Comparison of ENCODE assay signal across 11 mouse cellular contexts in genomic region chr4:154854676-154855345, GRCm38 (mm10). TPM values are rescaled to one million over a fixed set of nuclear protein-coding genes. Genes with fewer than 3 reads are reported as not detected.
DNase-seq lines count a peak whose midpoint lies in the region; ATAC-seq and TF ChIP-seq lines count a peak whose summit lies in the region.
"Had no signal": no experiment of that assay in that cellular context is flagged by ENCODE, and none has a peak within 500 bp of the region (broad histone marks: within the 10 kb centered on the region; RNA-seq: fewer than 3 reads in every experiment).

No protein-coding gene starts in this region.

- DNase-seq in layer of hippocampus, adult 2 months (ENCODE audit: low spot score in 2 of 2) = peak in 1 of 2 experiments; percentile 6
- DNase-seq in layer of hippocampus, adult 9-11 months = no peak
- DNase-seq in hindbrain, embryonic 14.5 days (ENCODE audit: low spot score) = no peak
- DNase-seq in kidney, adult 9 months = no peak
- DNase-seq in urinary bladder, postnatal 36 days (ENCODE audit: low spot score in 2 of 2) = no peak
- DNase-seq in MN1 (ENCODE audit: low spot score) = no peak
- DNase-seq: lung, postnatal 36 days; right cerebral cortex, postnatal 25 days had no signal

- peak overlapping the region; percentile 97; the same call in 1 of the 2 replicates for H3K27ac ChIP-seq in layer of hippocampus, adult 2 months
- no peak overlapping the region for H3K27ac ChIP-seq in cortical plate, adult 2 months (ENCODE audit: insufficient read depth, low read length)
- no peak overlapping the region for H3K27ac ChIP-seq in hindbrain, embryonic 14.5 days
- H3K27ac ChIP-seq in neural tube, embryonic 12.5 days = no peak overlapping the region

- H3K9me3 ChIP-seq in hindbrain, embryonic 14.5 days (ENCODE audit: control insufficient read depth, low read length) = no peaks in the 10 kb centered on the region
- H3K9me3 ChIP-seq in neural tube, embryonic 12.5 days = no peaks in the 10 kb centered on the region

- H3K36me3 ChIP-seq in hindbrain, embryonic 14.5 days (replicated peaks; ENCODE audit: control insufficient read depth, insufficient read depth) = no peaks in the 10 kb centered on the region
- no peaks in the 10 kb centered on the region for H3K36me3 ChIP-seq in neural tube, embryonic 12.5 days

- H3K9ac ChIP-seq in hindbrain, embryonic 14.5 days = peak overlapping the region; percentile 76; the same call in 1 of the 2 replicates
- no peak overlapping the region for H3K9ac ChIP-seq in neural tube, embryonic 12.5 days

- peaks cover 18% of the 10 kb centered on the region for H3K27me3 ChIP-seq in hindbrain, embryonic 14.5 days (ENCODE audit: control insufficient read depth, insufficient read depth, low read length)
- H3K27me3 ChIP-seq in neural tube, embryonic 12.5 days (replicated peaks) = peaks cover 27% of the 10 kb centered on the region

- H3K4me2 ChIP-seq in hindbrain, embryonic 14.5 days (replicated peaks) = peak overlapping the region; percentile 88
- peak overlapping the region; percentile 90 for H3K4me2 ChIP-seq in neural tube, embryonic 12.5 days (replicated peaks)

- no peaks in the 10 kb centered on the region for H3K4me1 ChIP-seq in cortical plate, adult 2 months (ENCODE audit: control insufficient read depth, insufficient read depth, low read length)
- H3K4me1 ChIP-seq in hindbrain, embryonic 14.5 days (replicated peaks; ENCODE audit: control insufficient read depth, insufficient read depth, low read length) = no peaks in the 10 kb centered on the region; the same call in 1 of the 2 replicates
- H3K4me1 ChIP-seq in neural tube, embryonic 12.5 days = peaks cover 4% of the 10 kb centered on the region; the same call in 1 of the 2 replicates

- ATAC-seq in hindbrain, embryonic 14.5 days (ENCODE audit: low FRiP score) = no peak
- no peak for ATAC-seq in neural tube, embryonic 12.5 days (ENCODE audit: low FRiP score, low read depth)

- WGBS in hindbrain, embryonic 14.5 days = 64% methylated on average over 12 of the region's 12 CpGs
- 60% methylated on average over 12 of the region's 12 CpGs for WGBS in neural tube, embryonic 12.5 days

- H3K4me3 ChIP-seq in layer of hippocampus, adult 2 months = peak overlapping the region; percentile 65
- H3K4me3 ChIP-seq in cortical plate, adult 2 months (ENCODE audit: insufficient read depth, low read length) = peak overlapping the region; percentile 46; the same call in 1 of the 2 replicates
- peak overlapping the region; percentile 49; the same call in 1 of the 2 replicates for H3K4me3 ChIP-seq in hindbrain, embryonic 14.5 days (replicated peaks; ENCODE audit: low read length)
- H3K4me3 ChIP-seq in neural tube, embryonic 12.5 days = no peak overlapping the region

- TF ChIP-seq CTCF in layer of hippocampus, adult 2 months (conservative IDR thresholded peaks at IDR 0.05) = no peak
- no peak for TF ChIP-seq CTCF in cortical plate, adult 2 months (IDR thresholded peaks at IDR 0.05; ENCODE audit: extremely low read depth, insufficient read depth, low read length)

- no peak for TF ChIP-seq POLR2A in cortical plate, adult 2 months (IDR thresholded peaks at IDR 0.05; ENCODE audit: extremely low read depth, insufficient read depth, low read length)

RNA-seq across cellular contexts. Expression of gene Mmel1, which starts 14.6 kb away (rescaled TPM):
- under 1 TPM; 0.29 to 0.44 TPM for total RNA-seq in layer of hippocampus, adult 2 months (2021)
- polyA plus RNA-seq in cortical plate, adult 2 months (2012; rRNA removed) = 1.1 and 1.2 TPM in 2 replicates
- 0.23 and 0.65 TPM in 2 replicates for polyA plus RNA-seq in hindbrain, embryonic 14.5 days (2014; fragmentation: Nextera tagmentation; extraction: Ambion mirVana)
- polyA plus RNA-seq in neural tube, embryonic 12.5 days (2016; fragmentation: Nextera tagmentation; extraction: Ambion mirVana) = 0.23 and 0.26 TPM in 2 replicates

RNA-seq across cellular contexts. Expression of gene Ttc34, which starts 17.6 kb away (rescaled TPM):
- total RNA-seq in layer of hippocampus, adult 2 months (2021) = 1 to 10 TPM; 4.0 to 4.1 TPM
- 2.3 and 2.5 TPM in 2 replicates for polyA plus RNA-seq in cortical plate, adult 2 months (2012; rRNA removed)
- polyA plus RNA-seq in hindbrain, embryonic 14.5 days (2014; fragmentation: Nextera tagmentation; extraction: Ambion mirVana) = 1.7 and 2.4 TPM in 2 replicates
- 0.28 and 0.38 TPM in 2 replicates for polyA plus RNA-seq in neural tube, embryonic 12.5 days (2016; fragmentation: Nextera tagmentation; extraction: Ambion mirVana)
- total RNA-seq: MEL had no signal

RNA-seq across cellular contexts. Expression of gene Fam213b, which starts 44.1 kb away (rescaled TPM):
- 10 to 100 TPM; 48.1 to 48.9 TPM for total RNA-seq in layer of hippocampus, adult 2 months (2021)
- 152 and 155 TPM in 2 replicates for polyA plus RNA-seq in cortical plate, adult 2 months (2012; rRNA removed)
- 55.9 and 57.1 TPM in 2 replicates for polyA plus RNA-seq in hindbrain, embryonic 14.5 days (2014; fragmentation: Nextera tagmentation; extraction: Ambion mirVana)
- 36.1 and 40.4 TPM in 2 replicates for polyA plus RNA-seq in neural tube, embryonic 12.5 days (2016; fragmentation: Nextera tagmentation; extraction: Ambion mirVana)
- total RNA-seq: MEL had no signal
